Mouse (Mus musculus) forebrain, embryonic 16.5 days (tissue): ENCODE measurements at regions not wholly inside any gene's neighbourhood (a gene's known extent, or its start where the extent isn't known, plus 50 kb on each side); places are given as distances from the start of the nearest gene placed in this dataset.

Experiments
- ATAC-seq: fragments of 200-750 bp; cut with Nextera tagmentation; 2 replicates; pipeline ENCODE4 v1.8.0; 2017; ENCODE audit warnings: mild to moderate bottlenecking, moderate library complexity
- H3K27ac ChIP-seq: fragments of 300-500 bp; sonication (generic); 2 replicates; pipeline ENCODE4 v1.5.1; 2014; ENCODE audit warnings: low read length, control low read depth
- H3K27me3 ChIP-seq: fragments of 300-500 bp; sonication (generic); replicated peaks from 2 replicates; pipeline ENCODE4 v1.6.1; 2014; ENCODE audit warnings: low read length; ENCODE audit not compliant: control insufficient read depth, insufficient read depth
- H3K36me3 ChIP-seq: fragments of 300-500 bp; sonication (generic); 2 replicates; pipeline ENCODE4 v1.6.1; 2014; ENCODE audit not compliant: control insufficient read depth, insufficient read depth
- H3K4me1 ChIP-seq: fragments of 300-500 bp; sonication (generic); replicated peaks from 2 replicates; pipeline ENCODE4 v1.6.1; 2014; ENCODE audit warnings: low read length; ENCODE audit not compliant: control insufficient read depth, insufficient read depth
- H3K4me2 ChIP-seq: fragments of 300-500 bp; sonication (generic); 2 replicates; pipeline ENCODE4 v1.6.1; 2014; ENCODE audit warnings: mild to moderate bottlenecking, low read length, control low read depth
- H3K4me3 ChIP-seq: fragments of 300-500 bp; sonication (generic); replicated peaks from 2 replicates; pipeline ENCODE4 v1.5.1; 2014; ENCODE audit warnings: mild to moderate bottlenecking, low read length, control low read depth
- H3K9ac ChIP-seq: fragments of 300-500 bp; sonication (generic); replicated peaks from 2 replicates; pipeline ENCODE4 v1.6.1; 2014; ENCODE audit warnings: low read depth, low read length, control low read depth
- H3K9me3 ChIP-seq: fragments of 300-500 bp; sonication (generic); 2 replicates; pipeline ENCODE4 v1.6.1; 2016; ENCODE audit warnings: low read length; ENCODE audit not compliant: control insufficient read depth
- WGBS: fragments of 180-500 bp; shearing (Covaris S2); extraction: QIAGEN DNeasy Blood & Tissue Kit; methylation state at CpG from one replicate; pipeline ENCODE4 v1.1.7; 2014; 5-methylcytosine and 5-hydroxymethylcytosine counted together

- H3K4me2 ChIP-seq = no peak overlapping the region
- H3K4me3 ChIP-seq = no peak overlapping the region
- no peaks in the 10 kb centered on the region for H3K4me1 ChIP-seq
- WGBS = 93% methylated on average over 3 of the region's 3 CpGs
- ATAC-seq = no peak
- H3K9me3 ChIP-seq = no peaks in the 10 kb centered on the region
- no peaks in the 10 kb centered on the region for H3K27me3 ChIP-seq
- H3K9ac ChIP-seq = no peak overlapping the region
- no peak overlapping the region for H3K27ac ChIP-seq
- H3K36me3 ChIP-seq = no peaks in the 10 kb centered on the region
These were observed 56.6 kb downstream of the Sucnr1 start for GRCm38 (mm10) chr3:60138319-60138718.

DNA sequence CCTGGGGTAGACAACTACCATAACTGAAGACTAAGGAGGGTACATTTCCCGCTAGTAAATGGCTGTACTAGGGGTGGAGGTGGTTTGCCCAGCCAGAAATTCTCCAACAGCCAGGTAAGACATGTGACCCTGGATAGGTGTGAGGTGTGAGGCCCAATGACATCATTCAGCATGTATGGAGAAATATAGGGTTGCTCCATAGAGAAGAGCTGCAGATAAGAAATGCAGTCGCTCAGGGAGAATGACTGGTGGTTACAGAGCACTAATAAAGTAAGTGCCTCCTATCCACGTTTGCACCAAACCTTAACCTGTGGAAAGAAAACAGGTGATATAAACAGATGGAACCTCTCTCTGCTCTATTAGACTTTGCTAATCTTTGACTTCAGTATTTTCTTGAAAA is 78.2 kb downstream of the Sucnr1 start:
- H3K4me3 ChIP-seq = no peak overlapping the region
- ATAC-seq = no peak
- no peak overlapping the region for H3K4me2 ChIP-seq
- H3K36me3 ChIP-seq = no peaks in the 10 kb centered on the region
- H3K9ac ChIP-seq = no peak overlapping the region
- H3K9me3 ChIP-seq = no peaks in the 10 kb centered on the region
- WGBS = 90% methylated on average over 3 of the region's 3 CpGs
- no peaks in the 10 kb centered on the region for H3K4me1 ChIP-seq
- no peak overlapping the region for H3K27ac ChIP-seq
- no peaks in the 10 kb centered on the region for H3K27me3 ChIP-seq

GRCm38 (mm10) chr3:60167633-60168032 is 86.0 kb downstream of the Sucnr1 start:
- Histone ChIP-seq H3K27me3 (no peaks in the 10 kb centered on the region), H3K27ac (no peak overlapping the region), H3K36me3 (no peaks in the 10 kb centered on the region), H3K9ac (no peak overlapping the region), H3K4me2 (no peak overlapping the region), H3K4me1 (no peaks in the 10 kb centered on the region), H3K9me3 (no peaks in the 10 kb centered on the region), H3K4me3 (no peak overlapping the region)
- ATAC-seq = 0 out of 2 replicates have a peak, but pooled peaks have one; percentile 18
- WGBS = 84% methylated on average over 3 of the region's 3 CpGs

GRCm38 (mm10) chr3:60168135-60168926 is 86.7 kb downstream of the Sucnr1 start:
- peak; percentile 96 for ATAC-seq
- Histone ChIP-seq H3K4me3 (no peak overlapping the region), H3K27me3 (no peaks in the 10 kb centered on the region), H3K36me3 (no peaks in the 10 kb centered on the region), H3K4me2 (no peak overlapping the region), H3K9me3 (no peaks in the 10 kb centered on the region), H3K9ac (no peak overlapping the region), H3K4me1 (no peaks in the 10 kb centered on the region), H3K27ac (no peak overlapping the region)
- 23% methylated on average over 2 of the region's 2 CpGs for WGBS

DNA sequence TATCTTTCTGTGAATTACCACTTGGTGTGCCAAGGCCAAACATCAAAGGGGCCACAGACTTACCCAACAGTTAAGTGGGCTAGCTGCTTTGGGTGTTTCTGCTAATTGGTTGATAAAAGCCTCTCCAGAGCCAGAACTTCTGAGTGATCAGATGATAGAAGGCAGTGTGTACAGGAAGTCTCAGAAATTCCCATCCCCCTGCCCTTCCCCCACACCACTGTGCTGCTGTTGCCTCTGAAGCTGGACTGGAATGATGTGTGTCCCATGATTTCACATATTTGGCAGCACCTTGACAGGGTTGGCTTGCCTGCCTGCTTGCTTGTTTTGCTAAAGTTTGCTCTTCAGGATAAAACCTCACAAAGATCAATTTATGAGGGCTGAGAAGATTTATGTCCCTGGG is 87.9 kb downstream of the Sucnr1 start:
- Histone ChIP-seq H3K27me3 (no peaks in the 10 kb centered on the region), H3K36me3 (no peaks in the 10 kb centered on the region), H3K4me3 (no peak overlapping the region), H3K9me3 (no peaks in the 10 kb centered on the region), H3K4me1 (no peaks in the 10 kb centered on the region), H3K27ac (no peak overlapping the region), H3K9ac (no peak overlapping the region), H3K4me2 (no peak overlapping the region)
- no peak for ATAC-seq

- H3K27me3 ChIP-seq = no peaks in the 10 kb centered on the region
- no peaks in the 10 kb centered on the region for H3K4me1 ChIP-seq
- no peak overlapping the region for H3K4me2 ChIP-seq
- ATAC-seq = no peak
- no peak overlapping the region for H3K4me3 ChIP-seq
- no peak overlapping the region for H3K27ac ChIP-seq
- no peaks in the 10 kb centered on the region for H3K36me3 ChIP-seq
- no peaks in the 10 kb centered on the region for H3K9me3 ChIP-seq
- no peak overlapping the region for H3K9ac ChIP-seq
- WGBS = 96% methylated on average over 2 of the region's 2 CpGs
These were observed 102.8 kb downstream of the Sucnr1 start for GRCm38 (mm10) chr3:60184481-60184880.

- no peak overlapping the region for H3K4me2 ChIP-seq
- WGBS = 94% methylated on average over 3 of the region's 3 CpGs
- H3K36me3 ChIP-seq = no peaks in the 10 kb centered on the region
- no peak for ATAC-seq
- H3K4me1 ChIP-seq = no peaks in the 10 kb centered on the region
- H3K27me3 ChIP-seq = no peaks in the 10 kb centered on the region
- no peak overlapping the region for H3K27ac ChIP-seq
- H3K9me3 ChIP-seq = no peaks in the 10 kb centered on the region
- H3K9ac ChIP-seq = no peak overlapping the region
- no peak overlapping the region for H3K4me3 ChIP-seq
These were observed 114.4 kb downstream of the Sucnr1 start for GRCm38 (mm10) chr3:60196031-60196430.

GRCm38 (mm10) chr3:60207936-60208335 is 126.3 kb downstream of the Sucnr1 start:
- WGBS = 69% methylated on average over 1 of the region's 1 CpGs
- H3K4me3 ChIP-seq = no peak overlapping the region
- no peak overlapping the region for H3K4me2 ChIP-seq
- H3K4me1 ChIP-seq = no peaks in the 10 kb centered on the region
- no peak overlapping the region for H3K9ac ChIP-seq
- H3K36me3 ChIP-seq = no peaks in the 10 kb centered on the region
- no peak for ATAC-seq
- no peak overlapping the region for H3K27ac ChIP-seq
- no peaks in the 10 kb centered on the region for H3K9me3 ChIP-seq
- H3K27me3 ChIP-seq = no peaks in the 10 kb centered on the region

- H3K36me3 ChIP-seq = no peaks in the 10 kb centered on the region
- H3K9ac ChIP-seq = no peak overlapping the region
- 84% methylated on average over 3 of the region's 3 CpGs for WGBS
- ATAC-seq = no peak
- H3K9me3 ChIP-seq = no peaks in the 10 kb centered on the region
- no peak overlapping the region for H3K27ac ChIP-seq
- H3K4me2 ChIP-seq = no peak overlapping the region
- H3K4me1 ChIP-seq = no peaks in the 10 kb centered on the region
- H3K27me3 ChIP-seq = no peaks in the 10 kb centered on the region
- no peak overlapping the region for H3K4me3 ChIP-seq
These were observed 137.3 kb downstream of the Sucnr1 start for GRCm38 (mm10) chr3:60218938-60219337.

GRCm38 (mm10) chr3:60240664-60241063 is 159.0 kb downstream of the Sucnr1 start:
- no peaks in the 10 kb centered on the region for H3K4me1 ChIP-seq
- no peak overlapping the region for H3K4me2 ChIP-seq
- no peak overlapping the region for H3K4me3 ChIP-seq
- no peaks in the 10 kb centered on the region for H3K27me3 ChIP-seq
- no peak overlapping the region for H3K9ac ChIP-seq
- H3K36me3 ChIP-seq = no peaks in the 10 kb centered on the region
- H3K27ac ChIP-seq = no peak overlapping the region
- H3K9me3 ChIP-seq = no peaks in the 10 kb centered on the region
- no peak for ATAC-seq
